Mouse (Mus musculus): Measurements from ENCODE around the gene Naa16. TPM values are rescaled to one million over a fixed set of nuclear protein-coding genes. Genes with fewer than 3 reads are reported as not detected.
A peak's percentile ranks its signal among the peaks of the same experiment; 100 is the strongest.
"Not testable (repeated sequence)": the region's sequence is repeated elsewhere in the genome, so short reads cannot be mapped to it uniquely, and the experiment has no call there.

Naa16 gene
- 29.6 and 33.0 TPM in 2 replicates for polyA plus RNA-seq (2015; fragmentation: Nextera tagmentation; extraction: Ambion mirVana)

GRCm38 (mm10) chr14:79390265-79390926 lies at the start of gene Naa16:
Gene Naa16, minus strand, starts transcription at chr14:79390778.
- H3K4me1 ChIP-seq (ENCODE audit: control insufficient read depth, insufficient read depth, low read length), result 0 out of 2 replicates have a peak, but pooled peaks cover 5% of the 10 kb centered on the region
- H3K36me3 ChIP-seq (ENCODE audit: control insufficient read depth, insufficient read depth, low read length), result 0 out of 2 replicates have a peak, but pooled peaks cover 3% of the 10 kb centered on the region
- under 1% methylated on average over 71 of the region's 71 CpGs for WGBS
- ATAC-seq, result peak; percentile 97
- peak within 1 kb of the TSS; percentile 96 for H3K9ac ChIP-seq (ENCODE audit: low read depth, low read length)
- H3K4me2 ChIP-seq (ENCODE audit: low read depth, low read length), result peak within 1 kb of the TSS; percentile 67
- no peaks in the 10 kb centered on the region for H3K27me3 ChIP-seq (replicated peaks; ENCODE audit: control insufficient read depth, insufficient read depth, low read length)
- peak within 1 kb of the TSS; percentile 99 for H3K27ac ChIP-seq (ENCODE audit: low read length)
- no peaks in the 10 kb centered on the region for H3K9me3 ChIP-seq (ENCODE audit: control insufficient read depth, low read length)
- H3K4me3 ChIP-seq (ENCODE audit: low read length), result peak within 1 kb of the TSS; percentile 98

GRCm38 (mm10) chr14:79434068-79434467 lies 43.5 kb upstream of the Naa16 start:
- Histone ChIP-seq H3K9me3 (ENCODE audit: control insufficient read depth, low read length) (no peaks in the 10 kb centered on the region), H3K9ac (ENCODE audit: low read depth, low read length) (no peak overlapping the region), H3K27ac (ENCODE audit: low read length) (no peak overlapping the region), H3K4me1 (ENCODE audit: control insufficient read depth, insufficient read depth, low read length) (no peaks in the 10 kb centered on the region), H3K36me3 (ENCODE audit: control insufficient read depth, insufficient read depth, low read length) (no peaks in the 10 kb centered on the region), H3K4me3 (ENCODE audit: low read length) (no peak overlapping the region), H3K4me2 (ENCODE audit: low read depth, low read length) (no peak overlapping the region), H3K27me3 (replicated peaks; ENCODE audit: control insufficient read depth, insufficient read depth, low read length) (no peaks in the 10 kb centered on the region)
- ATAC-seq, result no peak
- 85% methylated on average over 1 of the region's 1 CpGs for WGBS

DNA sequence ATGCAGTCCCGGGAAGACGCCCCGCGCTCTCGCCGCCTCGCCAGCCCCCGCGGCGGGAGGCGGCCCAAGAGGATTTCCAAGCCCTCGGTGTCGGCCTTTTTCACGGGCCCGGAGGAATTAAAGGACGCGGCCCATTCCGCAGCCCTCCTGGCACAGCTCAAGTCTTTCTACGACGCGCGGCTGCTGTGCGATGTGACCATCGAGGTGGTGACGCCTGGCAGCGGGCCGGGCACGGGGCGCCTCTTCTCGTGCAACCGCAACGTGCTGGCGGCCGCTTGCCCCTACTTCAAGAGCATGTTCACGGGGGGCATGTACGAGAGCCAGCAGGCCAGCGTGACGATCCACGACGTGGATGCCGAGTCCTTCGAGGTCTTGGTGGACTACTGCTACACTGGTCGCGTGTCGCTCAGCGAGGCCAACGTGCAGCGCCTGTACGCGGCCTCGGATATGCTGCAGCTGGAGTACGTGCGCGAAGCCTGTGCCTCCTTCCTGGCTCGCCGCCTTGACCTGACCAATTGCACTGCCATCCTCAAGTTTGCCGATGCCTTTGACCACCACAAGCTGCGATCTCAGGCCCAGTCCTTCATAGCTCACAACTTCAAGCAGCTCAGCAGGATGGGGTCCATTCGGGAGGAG lies 36.3 kb upstream of the Naa16 start:
- Histone ChIP-seq H3K9ac (ENCODE audit: low read depth, low read length) (peak overlapping the region; percentile 69), H3K4me3 (ENCODE audit: low read length) (peak overlapping the region; percentile 51), H3K4me2 (ENCODE audit: low read depth, low read length) (peak overlapping the region; percentile 37), H3K27ac (ENCODE audit: low read length) (peak overlapping the region; percentile 85)
- not testable (repeated sequence) for H3K36me3 ChIP-seq (ENCODE audit: control insufficient read depth, insufficient read depth, low read length); H3K9me3 ChIP-seq (ENCODE audit: control insufficient read depth, low read length); H3K4me1 ChIP-seq (ENCODE audit: control insufficient read depth, insufficient read depth, low read length); H3K27me3 ChIP-seq (replicated peaks; ENCODE audit: control insufficient read depth, insufficient read depth, low read length)
- peak; percentile 63 for ATAC-seq
- WGBS, result 75% methylated on average over 6 of the region's 59 CpGs

- Histone ChIP-seq H3K4me3 (ENCODE audit: low read length) (peak within 1 kb of the TSS; percentile 51), H3K4me1 (ENCODE audit: control insufficient read depth, insufficient read depth, low read length) (no peaks in the 10 kb centered on the region; the same call in 1 of the 2 replicates), H3K36me3 (ENCODE audit: control insufficient read depth, insufficient read depth, low read length) (0 out of 2 replicates have a peak, but pooled peaks cover 5% of the 10 kb centered on the region), H3K4me2 (ENCODE audit: low read depth, low read length) (peak within 1 kb of the TSS; percentile 37), H3K27ac (ENCODE audit: low read length) (peak within 1 kb of the TSS; percentile 85), H3K9ac (ENCODE audit: low read depth, low read length) (peak within 1 kb of the TSS; percentile 69), H3K27me3 (replicated peaks; ENCODE audit: control insufficient read depth, insufficient read depth, low read length) (no peaks in the 10 kb centered on the region), H3K9me3 (ENCODE audit: control insufficient read depth, low read length) (peaks cover 9% of the 10 kb centered on the region; the same call in 1 of the 2 replicates)
- under 1% methylated on average over 44 of the region's 44 CpGs for WGBS
- peak; percentile 100 for ATAC-seq
Measured at GRCm38 (mm10) chr14:79425979-79426729, 35.6 kb upstream of the Naa16 start, which contains the start of gene Kbtbd7. Gene Kbtbd7, plus strand, starts transcription at chr14:79426511.

- no peak overlapping the region for H3K4me3 ChIP-seq (ENCODE audit: low read length)
- no peak overlapping the region for H3K27ac ChIP-seq (ENCODE audit: low read length)
- no peak for ATAC-seq
- H3K4me2 ChIP-seq (ENCODE audit: low read depth, low read length), result no peak overlapping the region
- 74% methylated on average over 20 of the region's 20 CpGs for WGBS
- no peaks in the 10 kb centered on the region; the same call in 1 of the 2 replicates for H3K36me3 ChIP-seq (ENCODE audit: control insufficient read depth, insufficient read depth, low read length)
- no peak overlapping the region for H3K9ac ChIP-seq (ENCODE audit: low read depth, low read length)
- no peaks in the 10 kb centered on the region for H3K27me3 ChIP-seq (replicated peaks; ENCODE audit: control insufficient read depth, insufficient read depth, low read length)
- H3K4me1 ChIP-seq (ENCODE audit: control insufficient read depth, insufficient read depth, low read length), result no peaks in the 10 kb centered on the region
- no peaks in the 10 kb centered on the region for H3K9me3 ChIP-seq (ENCODE audit: control insufficient read depth, low read length)
Measured at GRCm38 (mm10) chr14:79420083-79420685, 29.6 kb upstream of the Naa16 start.

DNA sequence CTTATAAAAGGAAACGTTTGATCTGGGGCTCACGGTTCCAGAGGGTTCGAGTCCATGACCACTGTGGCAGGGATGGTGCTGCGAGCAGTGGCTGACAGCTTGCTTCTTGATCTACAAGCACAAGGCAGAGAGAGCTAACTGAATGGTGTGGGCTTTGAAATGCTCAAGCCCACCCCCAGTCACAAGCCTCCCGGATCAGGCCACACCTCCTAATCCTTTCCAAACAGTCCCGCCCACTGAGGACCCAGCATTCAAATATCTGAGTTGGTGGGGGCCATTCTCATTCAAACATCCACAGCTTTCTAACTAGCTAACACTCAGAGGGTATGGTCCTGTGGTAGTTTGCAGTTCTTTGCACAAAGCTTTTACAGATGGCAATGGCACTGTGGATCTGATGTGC lies 22.5 kb upstream of the Naa16 start:
- Histone ChIP-seq H3K27ac (ENCODE audit: low read length) (no peak overlapping the region), H3K4me1 (ENCODE audit: control insufficient read depth, insufficient read depth, low read length) (no peaks in the 10 kb centered on the region), H3K36me3 (ENCODE audit: control insufficient read depth, insufficient read depth, low read length) (no peaks in the 10 kb centered on the region), H3K9ac (ENCODE audit: low read depth, low read length) (no peak overlapping the region), H3K4me3 (ENCODE audit: low read length) (no peak overlapping the region), H3K4me2 (ENCODE audit: low read depth, low read length) (no peak overlapping the region), H3K27me3 (replicated peaks; ENCODE audit: control insufficient read depth, insufficient read depth, low read length) (no peaks in the 10 kb centered on the region), H3K9me3 (ENCODE audit: control insufficient read depth, low read length) (no peaks in the 10 kb centered on the region)
- no peak for ATAC-seq
- WGBS, result 81% methylated on average over 6 of the region's 6 CpGs

- Histone ChIP-seq H3K36me3 (ENCODE audit: control insufficient read depth, insufficient read depth, low read length) (no peaks in the 10 kb centered on the region), H3K4me1 (ENCODE audit: control insufficient read depth, insufficient read depth, low read length) (no peaks in the 10 kb centered on the region), H3K4me2 (ENCODE audit: low read depth, low read length) (no peak overlapping the region), H3K27me3 (replicated peaks; ENCODE audit: control insufficient read depth, insufficient read depth, low read length) (no peaks in the 10 kb centered on the region), H3K27ac (ENCODE audit: low read length) (no peak overlapping the region), H3K4me3 (ENCODE audit: low read length) (no peak overlapping the region), H3K9me3 (ENCODE audit: control insufficient read depth, low read length) (no peaks in the 10 kb centered on the region), H3K9ac (ENCODE audit: low read depth, low read length) (no peak overlapping the region)
- peak; percentile 48; the same call in 1 of the 2 replicates for ATAC-seq
- WGBS, result 68% methylated on average over 2 of the region's 2 CpGs
Measured at GRCm38 (mm10) chr14:79410662-79411061, 20.1 kb upstream of the Naa16 start.

- no peak for ATAC-seq
- H3K4me1 ChIP-seq (ENCODE audit: control insufficient read depth, insufficient read depth, low read length), result no peaks in the 10 kb centered on the region
- H3K9me3 ChIP-seq (ENCODE audit: control insufficient read depth, low read length), result no peaks in the 10 kb centered on the region
- H3K36me3 ChIP-seq (ENCODE audit: control insufficient read depth, insufficient read depth, low read length), result no peaks in the 10 kb centered on the region
- H3K9ac ChIP-seq (ENCODE audit: low read depth, low read length), result no peak overlapping the region
- no peak overlapping the region for H3K4me2 ChIP-seq (ENCODE audit: low read depth, low read length)
- no peaks in the 10 kb centered on the region for H3K27me3 ChIP-seq (replicated peaks; ENCODE audit: control insufficient read depth, insufficient read depth, low read length)
- WGBS, result 88% methylated on average over 6 of the region's 6 CpGs
- H3K4me3 ChIP-seq (ENCODE audit: low read length), result no peak overlapping the region
- no peak overlapping the region for H3K27ac ChIP-seq (ENCODE audit: low read length)
Measured at GRCm38 (mm10) chr14:79409278-79409830, 18.8 kb upstream of the Naa16 start.

Data from intestine, embryonic 16.5 days (tissue).